Mouse (Mus musculus): ENCODE results near the gene Omt2b. TPM values are rescaled to one million over a fixed set of nuclear protein-coding genes. Genes with fewer than 3 reads are reported as not detected.
"Not testable (repeated sequence)": the region's sequence is repeated elsewhere in the genome, so short reads cannot be mapped to it uniquely, and the experiment has no call there.

The Omt2b gene
- not detected in 2 replicates for polyA plus RNA-seq (2015; fragmentation: Nextera tagmentation; extraction: Ambion mirVana)

DNA sequence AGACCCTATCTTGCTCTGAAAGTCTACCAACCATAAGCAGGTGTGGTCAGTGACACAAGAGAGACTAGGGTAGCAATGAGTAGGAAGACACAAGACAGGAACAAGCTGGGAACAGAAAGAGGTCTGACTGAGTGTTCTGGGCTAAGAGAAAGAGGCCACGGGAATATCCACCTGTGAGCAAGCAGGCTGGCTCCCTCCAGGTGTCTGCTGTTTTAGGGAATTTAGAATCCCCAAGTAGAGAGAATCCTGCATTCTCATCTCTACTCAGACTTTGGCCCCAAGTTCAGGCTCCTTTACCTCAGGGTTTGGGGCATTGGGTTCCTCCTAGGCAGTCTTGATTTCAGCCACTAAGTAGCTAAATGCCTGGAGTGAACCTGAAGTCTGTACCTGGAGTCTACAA is at the start of gene Omt2b:
Omt2b (plus strand) TSS at position 301 of the 400 bp plus-strand sequence.
- H3K27ac ChIP-seq; H3K9me3 ChIP-seq; H3K4me1 ChIP-seq; ATAC-seq (replicated peaks); H3K4me2 ChIP-seq; H3K27me3 ChIP-seq (replicated peaks); H3K9ac ChIP-seq; H3K36me3 ChIP-seq (replicated peaks); H3K4me3 ChIP-seq: not testable (repeated sequence)
- WGBS, result 67% methylated on average over 1 of the region's 1 CpGs

DNA sequence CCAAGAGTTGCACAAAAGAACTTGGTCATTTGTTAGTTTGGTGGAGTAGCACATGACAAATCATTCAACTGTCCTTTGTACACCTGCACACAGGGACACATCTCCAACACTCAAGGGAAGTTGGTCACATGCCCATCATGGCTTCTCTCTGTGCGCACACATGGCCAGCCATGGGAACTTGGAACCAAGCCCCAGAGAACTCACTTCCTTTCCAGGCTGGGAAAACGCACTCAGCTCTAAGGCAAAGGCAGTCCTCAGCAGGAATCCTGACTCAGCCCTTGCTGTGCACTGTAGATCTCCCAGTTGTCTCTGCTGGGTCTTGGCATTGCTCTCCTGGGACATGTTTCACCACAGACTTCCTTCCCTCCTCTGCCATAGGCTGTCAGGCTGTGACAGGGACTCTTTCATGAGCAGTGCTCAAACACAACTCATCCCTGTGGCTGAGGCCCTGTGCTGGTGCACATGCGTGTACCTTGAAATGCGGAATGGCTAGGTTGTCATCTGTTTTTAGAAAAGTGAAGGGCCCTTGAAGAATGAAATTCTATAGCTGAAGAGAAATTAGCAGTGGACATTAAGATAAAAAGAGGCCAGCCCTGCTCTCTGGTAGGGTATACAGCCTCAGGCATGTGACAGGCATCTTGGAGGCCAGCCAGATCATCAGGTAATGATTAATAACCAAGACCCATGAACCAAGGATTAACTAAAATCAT is 45.2 kb upstream of the Omt2b start:
- H3K9ac ChIP-seq; H3K27ac ChIP-seq; H3K4me2 ChIP-seq; H3K4me3 ChIP-seq; H3K4me1 ChIP-seq; ATAC-seq (replicated peaks); H3K27me3 ChIP-seq (replicated peaks); H3K9me3 ChIP-seq; H3K36me3 ChIP-seq (replicated peaks): not testable (repeated sequence)
- WGBS, result 91% methylated on average over 4 of the region's 4 CpGs

DNA sequence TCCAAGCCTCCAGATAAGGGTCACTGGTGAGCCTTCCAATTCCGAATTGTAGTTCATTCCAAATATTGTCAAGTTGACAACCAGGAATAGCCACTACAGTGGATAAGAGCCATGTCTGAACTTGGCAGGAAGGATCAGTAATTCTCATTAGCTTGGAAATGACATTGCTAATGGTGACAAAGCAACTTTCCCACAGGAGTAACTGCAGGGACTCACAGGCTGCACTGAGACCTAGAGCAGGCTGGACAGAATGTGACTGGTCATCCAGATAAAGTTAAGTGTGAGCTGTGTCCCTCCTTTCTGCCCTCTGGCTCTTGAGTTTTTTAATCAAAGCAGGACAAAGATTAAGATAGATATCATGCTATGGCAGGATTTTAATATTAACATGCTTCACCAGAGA is 38.3 kb upstream of the Omt2b start:
- not testable (repeated sequence) for H3K36me3 ChIP-seq (replicated peaks); ATAC-seq (replicated peaks); H3K9me3 ChIP-seq; H3K4me1 ChIP-seq; H3K4me3 ChIP-seq; H3K27ac ChIP-seq; H3K9ac ChIP-seq; H3K27me3 ChIP-seq (replicated peaks); H3K4me2 ChIP-seq
- 61% methylated on average over 1 of the region's 1 CpGs for WGBS

DNA sequence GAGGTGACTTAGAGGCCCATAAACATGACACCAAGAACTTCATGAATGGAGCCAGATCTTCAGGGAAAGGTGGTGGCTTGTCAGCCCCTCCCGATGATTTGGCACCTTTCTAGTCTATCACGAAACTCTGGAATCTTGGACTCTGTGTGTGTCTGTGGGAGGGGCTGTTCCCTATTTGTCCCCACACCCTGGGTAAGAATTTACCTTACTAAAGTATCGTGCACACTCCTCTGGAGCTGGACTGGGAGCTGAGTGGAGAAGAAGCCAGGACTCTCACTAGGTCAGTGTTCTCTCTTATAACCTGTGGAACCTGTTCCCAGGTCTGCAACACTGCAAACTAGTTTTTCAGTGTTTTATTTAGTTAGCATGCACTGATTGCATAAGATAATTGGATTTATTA is 37.7 kb upstream of the Omt2b start, which contains the start of gene Gm10639:
Gm10639 (plus strand) TSS at position 201 of the 400 bp plus-strand sequence.
- not testable (repeated sequence) for ATAC-seq (replicated peaks); H3K4me3 ChIP-seq; H3K9ac ChIP-seq; H3K36me3 ChIP-seq (replicated peaks); H3K27ac ChIP-seq; H3K9me3 ChIP-seq; H3K27me3 ChIP-seq (replicated peaks); H3K4me1 ChIP-seq; H3K4me2 ChIP-seq
- 92% methylated on average over 3 of the region's 3 CpGs for WGBS

DNA sequence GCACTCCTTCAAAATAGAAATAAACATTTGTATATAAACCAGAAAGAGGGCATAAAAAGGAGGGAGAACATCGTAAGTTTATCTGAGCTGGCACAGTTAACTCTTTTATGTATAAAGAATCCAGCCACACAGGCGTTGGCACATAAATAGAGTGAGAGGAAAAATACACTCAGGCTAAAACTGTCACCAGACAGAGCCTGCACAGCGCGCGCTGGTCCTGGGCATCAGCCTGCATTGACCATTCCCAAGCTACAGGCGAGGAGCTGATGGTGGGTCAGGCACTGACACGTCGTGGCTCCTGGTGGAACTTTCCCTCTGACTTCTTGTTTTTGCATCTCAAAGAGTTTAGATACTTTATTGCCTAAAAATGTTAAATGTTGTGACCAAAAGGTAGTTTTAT is 34.9 kb upstream of the Omt2b start:
- not testable (repeated sequence) for H3K36me3 ChIP-seq (replicated peaks); H3K27me3 ChIP-seq (replicated peaks); H3K27ac ChIP-seq; H3K4me2 ChIP-seq; ATAC-seq (replicated peaks); H3K9ac ChIP-seq; H3K4me3 ChIP-seq; H3K9me3 ChIP-seq; H3K4me1 ChIP-seq
- WGBS, result 87% methylated on average over 8 of the region's 8 CpGs

DNA sequence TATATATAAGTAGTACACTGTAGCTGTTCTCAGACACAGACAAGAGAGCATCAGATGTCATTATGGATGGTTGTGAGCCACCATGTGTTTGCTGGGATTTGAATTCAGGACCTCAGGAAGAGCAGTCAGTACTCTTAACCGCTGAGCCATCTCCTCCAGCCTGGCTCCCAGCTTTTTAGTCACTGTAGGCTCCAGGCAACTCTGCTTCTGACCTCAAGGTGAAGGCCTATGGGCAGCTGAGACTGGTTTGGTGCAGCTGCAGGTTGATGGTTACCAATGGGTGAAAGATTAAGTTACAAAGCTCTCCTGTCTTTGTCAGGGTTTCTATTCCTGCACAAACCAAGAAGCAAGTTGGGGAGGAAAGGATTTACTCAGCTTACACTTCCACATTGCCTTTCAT is 33.7 kb upstream of the Omt2b start:
- not testable (repeated sequence) for H3K4me2 ChIP-seq; ATAC-seq (replicated peaks); H3K9ac ChIP-seq; H3K36me3 ChIP-seq (replicated peaks); H3K4me3 ChIP-seq; H3K4me1 ChIP-seq; H3K27ac ChIP-seq; H3K9me3 ChIP-seq; H3K27me3 ChIP-seq (replicated peaks)
- WGBS, result 82% methylated on average over 1 of the region's 1 CpGs

DNA sequence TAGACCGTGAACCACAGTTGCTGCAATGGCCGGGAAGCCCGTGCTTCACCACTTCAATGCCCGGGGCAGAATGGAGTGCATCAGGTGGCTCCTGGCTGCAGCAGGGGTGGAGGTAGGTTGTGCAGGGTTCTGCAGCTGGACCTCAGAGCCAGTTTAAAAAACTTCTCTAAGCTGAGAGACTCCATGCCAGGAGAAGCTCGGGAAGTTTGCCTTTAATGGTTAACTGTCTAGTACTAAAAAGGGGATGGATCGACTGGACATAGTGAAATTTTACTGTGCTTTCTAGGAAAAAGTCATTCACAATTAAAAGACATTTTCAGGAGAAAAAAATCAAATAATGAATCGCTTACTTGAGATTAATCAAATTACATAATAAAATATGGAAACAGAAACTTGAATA is 32.6 kb upstream of the Omt2b start:
- H3K36me3 ChIP-seq (replicated peaks); H3K27me3 ChIP-seq (replicated peaks); H3K9ac ChIP-seq; ATAC-seq (replicated peaks); H3K4me3 ChIP-seq; H3K4me1 ChIP-seq; H3K4me2 ChIP-seq; H3K27ac ChIP-seq; H3K9me3 ChIP-seq: not testable (repeated sequence)
- WGBS, result 87% methylated on average over 7 of the region's 7 CpGs

DNA sequence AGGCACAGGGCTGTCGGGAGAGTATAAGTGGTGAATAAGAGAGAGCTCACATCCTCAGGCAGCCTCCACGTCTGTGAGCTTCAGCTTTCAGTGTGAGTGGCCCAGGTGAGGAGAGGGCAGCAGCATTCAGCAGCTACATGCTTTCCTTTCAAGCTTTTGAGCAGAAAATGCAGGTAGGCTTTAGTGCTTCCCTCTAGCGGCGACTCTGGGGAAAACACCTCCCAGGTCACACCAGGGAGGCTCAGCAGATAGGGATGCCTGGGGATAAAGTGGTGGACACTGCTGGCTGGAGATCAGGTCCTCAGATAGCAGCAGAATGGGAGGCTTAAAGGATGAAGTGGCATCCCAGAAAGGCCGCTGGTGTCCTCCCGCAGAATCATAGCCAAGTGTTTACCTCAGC is 31.3 kb upstream of the Omt2b start:
- not testable (repeated sequence) for H3K36me3 ChIP-seq (replicated peaks); H3K9me3 ChIP-seq; H3K9ac ChIP-seq; H3K4me2 ChIP-seq; H3K4me3 ChIP-seq; H3K27ac ChIP-seq; H3K27me3 ChIP-seq (replicated peaks); H3K4me1 ChIP-seq; ATAC-seq (replicated peaks)
- WGBS, result 15% methylated on average over 6 of the region's 6 CpGs

DNA sequence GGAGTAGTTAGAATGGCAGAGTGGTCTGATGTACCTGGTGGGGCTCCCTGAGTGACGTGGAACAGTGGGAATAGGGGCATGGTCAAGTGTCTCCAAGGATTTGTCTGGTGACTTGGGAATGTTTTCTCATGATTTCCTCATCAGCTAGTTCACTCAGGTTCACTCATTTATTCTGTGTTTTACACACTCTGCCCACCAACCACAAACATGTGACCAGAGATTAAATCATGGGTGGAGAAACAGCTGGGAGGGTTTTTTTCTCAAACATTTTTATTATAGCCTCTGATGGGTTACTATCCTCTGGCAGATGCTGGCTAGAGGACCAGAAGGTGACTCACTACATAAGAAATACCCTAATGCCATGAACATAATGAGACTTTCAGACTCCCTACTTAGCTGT is 29.2 kb upstream of the Omt2b start:
- no peak for ATAC-seq (replicated peaks)
- 96% methylated on average over 1 of the region's 1 CpGs for WGBS
- Histone ChIP-seq H3K9ac (no peak overlapping the region), H3K27ac (no peak overlapping the region), H3K4me2 (no peak overlapping the region), H3K4me3 (no peak overlapping the region), H3K27me3 (replicated peaks) (no peaks in the 10 kb centered on the region), H3K36me3 (replicated peaks) (no peaks in the 10 kb centered on the region), H3K9me3 (no peaks in the 10 kb centered on the region), H3K4me1 (no peaks in the 10 kb centered on the region)

DNA sequence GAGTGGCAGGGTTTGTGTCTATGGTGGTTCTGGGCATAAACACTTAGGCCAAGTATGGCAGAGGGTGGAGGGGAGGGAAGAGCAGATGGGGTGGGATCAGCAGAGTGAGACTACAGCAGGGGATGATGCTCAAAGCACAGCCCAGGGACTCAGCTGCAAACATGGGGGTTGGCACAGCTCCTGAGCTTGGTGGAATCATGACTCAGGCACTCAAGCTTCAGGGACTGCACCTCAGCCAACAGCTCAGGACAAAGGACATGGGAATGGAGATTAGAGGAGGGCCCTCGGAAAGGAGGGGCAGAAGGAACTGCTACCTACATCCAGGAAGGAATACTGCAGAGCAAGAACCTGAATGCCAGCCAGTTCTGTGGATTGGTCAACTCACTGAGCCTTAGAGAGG is 28.2 kb upstream of the Omt2b start:
- H3K4me3 ChIP-seq; H3K27me3 ChIP-seq (replicated peaks); H3K27ac ChIP-seq; H3K9ac ChIP-seq; H3K9me3 ChIP-seq; H3K4me2 ChIP-seq; ATAC-seq (replicated peaks); H3K36me3 ChIP-seq (replicated peaks); H3K4me1 ChIP-seq: not testable (repeated sequence)
- WGBS, result 62% methylated on average over 1 of the region's 1 CpGs

DNA sequence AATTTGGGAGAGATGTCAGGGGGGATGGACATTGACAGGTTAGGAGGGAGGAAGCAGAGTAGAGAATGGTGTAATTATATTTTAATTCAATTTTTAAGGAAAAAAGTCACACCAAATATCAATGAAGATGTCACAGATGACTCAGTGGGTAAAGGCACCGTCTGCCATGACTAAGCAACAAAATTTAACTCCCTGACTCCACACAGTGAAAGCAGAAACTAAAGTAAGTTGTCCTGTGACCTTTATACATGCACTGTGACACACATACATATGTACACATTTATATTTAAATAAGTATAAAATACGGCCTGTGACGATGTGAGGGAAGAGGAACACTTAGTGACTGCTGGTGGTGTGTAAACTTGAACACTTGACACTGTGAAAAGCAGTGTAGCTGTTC is 19.3 kb upstream of the Omt2b start:
- 81% methylated on average over 3 of the region's 3 CpGs for WGBS

DNA sequence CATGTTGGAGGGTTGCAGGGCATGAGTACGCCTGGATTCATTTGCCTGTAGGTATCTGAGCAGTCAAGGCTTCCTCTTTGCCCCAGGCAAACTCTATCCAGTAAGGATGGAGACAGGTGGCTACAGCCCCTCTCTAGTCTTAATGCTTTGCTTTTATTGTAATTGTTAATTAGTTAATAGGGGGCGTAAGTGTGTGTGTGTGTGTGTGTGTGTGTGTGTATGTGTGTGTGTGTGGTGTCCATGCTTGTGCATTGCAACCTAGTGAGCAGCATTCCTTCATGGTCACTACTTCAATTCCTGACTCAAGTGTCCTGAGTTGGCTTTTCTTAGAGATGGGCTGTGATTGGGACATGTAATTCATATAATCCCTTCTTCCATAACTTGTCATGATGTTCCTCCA is 12.7 kb upstream of the Omt2b start, which contains the start of gene Omt2a:
Omt2a (minus strand) TSS at position 101 of the 400 bp plus-strand sequence.
- Histone ChIP-seq H3K9ac (no peak within 1 kb of the TSS), H3K27ac (no peak within 1 kb of the TSS), H3K27me3 (replicated peaks) (no peaks in the 10 kb centered on the region), H3K4me1 (no peaks in the 10 kb centered on the region), H3K4me2 (no peak within 1 kb of the TSS), H3K4me3 (no peak within 1 kb of the TSS), H3K9me3 (no peaks in the 10 kb centered on the region), H3K36me3 (replicated peaks) (no peaks in the 10 kb centered on the region)
- no peak for ATAC-seq (replicated peaks)
- WGBS, result 74% methylated on average over 2 of the region's 2 CpGs

More for the DNA sequence above, 19.3 kb upstream of the Omt2b start:
- H3K9ac ChIP-seq; H3K36me3 ChIP-seq (replicated peaks); H3K27ac ChIP-seq; H3K4me1 ChIP-seq; H3K4me2 ChIP-seq; ATAC-seq (replicated peaks); H3K27me3 ChIP-seq (replicated peaks); H3K9me3 ChIP-seq; H3K4me3 ChIP-seq: not testable (repeated sequence)

DNA sequence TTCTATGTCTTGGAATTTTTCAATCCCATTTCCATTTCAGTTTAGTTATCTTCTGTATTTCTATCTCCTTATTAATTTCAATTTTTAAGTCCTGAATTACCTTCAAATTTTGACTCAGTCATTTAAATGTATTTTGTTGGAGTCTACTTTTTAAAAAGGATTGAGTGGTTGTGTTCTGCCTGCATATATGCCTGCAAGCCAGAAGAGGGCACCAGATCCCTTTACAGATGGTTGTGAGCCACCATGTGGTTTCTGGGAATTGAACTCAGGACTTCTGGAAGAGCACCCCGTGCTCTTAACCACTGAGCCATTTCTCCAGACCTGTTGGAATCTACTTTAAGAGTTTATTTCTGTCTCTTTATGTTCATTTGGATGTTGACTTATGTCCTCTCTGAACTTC is 7.9 kb upstream of the Omt2b start:
- no peak overlapping the region for H3K27ac ChIP-seq
- no peaks in the 10 kb centered on the region for H3K36me3 ChIP-seq (replicated peaks)
- ATAC-seq (replicated peaks), result no peak
- no peaks in the 10 kb centered on the region for H3K9me3 ChIP-seq
- H3K4me1 ChIP-seq, result no peaks in the 10 kb centered on the region
- no peak overlapping the region for H3K4me2 ChIP-seq
- 40% methylated on average over 1 of the region's 1 CpGs for WGBS
- no peak overlapping the region for H3K9ac ChIP-seq
- H3K4me3 ChIP-seq, result no peak overlapping the region
- no peaks in the 10 kb centered on the region for H3K27me3 ChIP-seq (replicated peaks)
